In genomic region chr3:37978481-37978880, GRCm38 (mm10) we compare ENCODE assay signal across 8 mouse cellular contexts.
DNase-seq lines count a peak whose midpoint lies in the region; ATAC-seq and TF ChIP-seq lines count a peak whose summit lies in the region.

No protein-coding gene starts in this region.

- TF ChIP-seq RAD21 in MEL (IDR thresholded peaks at IDR 0.05; ENCODE audit: low read depth, low read length): no peak

- no peaks in the 10 kb centered on the region for H3K27me3 ChIP-seq in MEL (ENCODE audit: control insufficient read depth in 1 of 2, insufficient read depth in 2 of 2, low read length in 2 of 2)
- no peaks in the 10 kb centered on the region for H3K27me3 ChIP-seq in cerebellum, adult 2 months (ENCODE audit: control insufficient read depth, insufficient read depth, low read length)
- no peaks in the 10 kb centered on the region for H3K27me3 ChIP-seq in lung, embryonic 15.5 days
- H3K27me3 ChIP-seq in thymus, adult 2 months (ENCODE audit: control insufficient read depth, insufficient read depth, low read length): no peaks in the 10 kb centered on the region
- H3K27me3 ChIP-seq in forebrain, embryonic 15.5 days: no peaks in the 10 kb centered on the region

- no peak overlapping the region for H3K9ac ChIP-seq in MEL (ENCODE audit: control insufficient read depth, low read depth, low read length, poor library complexity, severe bottlenecking)
- no peak overlapping the region for H3K9ac ChIP-seq in lung, embryonic 15.5 days
- H3K9ac ChIP-seq in forebrain, embryonic 15.5 days (replicated peaks): no peak overlapping the region

- H3K4me1 ChIP-seq in MEL (ENCODE audit: control insufficient read depth in 1 of 2, insufficient read depth in 2 of 2, low read length in 2 of 2): peaks cover 4 to 19% of the 10 kb centered on the region in 2 experiments; a peak in 3 of 4 replicates
- H3K4me1 ChIP-seq in cerebellum, adult 2 months (ENCODE audit: control insufficient read depth, insufficient read depth, low read length): peaks cover 4% of the 10 kb centered on the region; the same call in 1 of the 2 replicates
- peaks cover 30% of the 10 kb centered on the region for H3K4me1 ChIP-seq in lung, embryonic 15.5 days
- peaks cover 5% of the 10 kb centered on the region for H3K4me1 ChIP-seq in thymus, adult 2 months (replicated peaks; ENCODE audit: control insufficient read depth, insufficient read depth, low read length)
- peaks cover 14% of the 10 kb centered on the region; the same call in 1 of the 2 replicates for H3K4me1 ChIP-seq in forebrain, embryonic 15.5 days

- peak; percentile 89 for DNase-seq in 3134 (ENCODE audit: extremely low read depth, insufficient read length, low spot score)
- DNase-seq in MEL (ENCODE audit: low read depth, low spot score): peak; percentile 88
- DNase-seq in cerebellum, adult 2 months: peak; percentile 59 to 78
- DNase-seq in gastrocnemius, postnatal 14 days: peak; percentile 86
- peak; percentile 80 to 87 for DNase-seq in kidney, postnatal 25 days
- peak; percentile 30 for DNase-seq in thymus, adult 2 months

- H3K27ac ChIP-seq in MEL (ENCODE audit: control insufficient read depth, low read depth, low read length): no peak overlapping the region
- H3K27ac ChIP-seq in cerebellum, adult 2 months (ENCODE audit: insufficient read depth, low read length): no peak overlapping the region
- H3K27ac ChIP-seq in lung, embryonic 15.5 days: 0 out of 2 replicates have a peak overlapping the region, but pooled peaks have one; percentile 39
- H3K27ac ChIP-seq in thymus, adult 2 months (ENCODE audit: control insufficient read depth, insufficient read depth, low read length): no peak overlapping the region
- H3K27ac ChIP-seq in forebrain, embryonic 15.5 days (replicated peaks): no peak overlapping the region

- TF ChIP-seq POLR2A in MEL (IDR thresholded peaks at IDR 0.05; ENCODE audit: control insufficient read depth in 1 of 2, insufficient read depth in 1 of 2, low read depth in 1 of 2, low read length in 2 of 2, poor library complexity in 1 of 2): no peak
- no peak for TF ChIP-seq POLR2A in cerebellum, adult 2 months (IDR thresholded peaks at IDR 0.05; ENCODE audit: borderline replicate concordance, insufficient read depth, low read length)
- TF ChIP-seq POLR2A in thymus, adult 2 months (IDR thresholded peaks at IDR 0.05; ENCODE audit: control insufficient read depth, extremely low read depth, insufficient read depth, low read length, poor library complexity): no peak

- peaks cover 0 to 16% of the 10 kb centered on the region in 2 experiments; a peak in 2 of 4 replicates for H3K36me3 ChIP-seq in MEL (ENCODE audit: control insufficient read depth in 1 of 2, insufficient read depth in 2 of 2, low read length in 2 of 2)
- H3K36me3 ChIP-seq in lung, embryonic 15.5 days: no peaks in the 10 kb centered on the region
- no peaks in the 10 kb centered on the region for H3K36me3 ChIP-seq in thymus, adult 2 months (ENCODE audit: control insufficient read depth, insufficient read depth, low read length)
- H3K36me3 ChIP-seq in forebrain, embryonic 15.5 days: no peaks in the 10 kb centered on the region

- H3K4me2 ChIP-seq in lung, embryonic 15.5 days: 0 out of 2 replicates have a peak overlapping the region, but pooled peaks have one; percentile 3
- H3K4me2 ChIP-seq in forebrain, embryonic 15.5 days (replicated peaks): no peak overlapping the region

- H3K4me3 ChIP-seq in MEL (ENCODE audit: control insufficient read depth in 1 of 2, insufficient read depth in 1 of 2, low read depth in 2 of 2, low read length in 2 of 2): peak overlapping the region in 1 of 2 experiments; percentile 16; a peak in 1 of 4 replicates
- H3K4me3 ChIP-seq in cerebellum, adult 2 months (replicated peaks; ENCODE audit: insufficient read depth, low read depth, low read length): no peak overlapping the region
- no peak overlapping the region for H3K4me3 ChIP-seq in lung, embryonic 15.5 days
- H3K4me3 ChIP-seq in thymus, adult 2 months (ENCODE audit: control insufficient read depth, insufficient read depth, low read length): no peak overlapping the region
- no peak overlapping the region for H3K4me3 ChIP-seq in forebrain, embryonic 15.5 days

- TF ChIP-seq CTCF in MEL (IDR thresholded peaks at IDR 0.05 in 2 of 3, conservative IDR thresholded peaks at IDR 0.05 in 1 of 3; ENCODE audit: control insufficient read depth in 1 of 3, insufficient read depth in 1 of 3, low read depth in 2 of 3, low read length in 3 of 3, poor library complexity in 1 of 3, severe bottlenecking in 1 of 3): no peak
- TF ChIP-seq CTCF in cerebellum, adult 2 months (IDR thresholded peaks at IDR 0.05; ENCODE audit: borderline replicate concordance, insufficient read depth, low read depth, low read length): no peak
- TF ChIP-seq CTCF in thymus, adult 2 months (IDR thresholded peaks at IDR 0.05; ENCODE audit: borderline replicate concordance, control insufficient read depth, extremely low read depth, insufficient read depth, low read length, poor library complexity): no peak

- intact Hi-C loops in gastrocnemius, postnatal 14 days (cut with DNase I; ENCODE audit: low total_unique reads): no loop called here

- no peaks in the 10 kb centered on the region for H3K9me3 ChIP-seq in MEL (replicated peaks; ENCODE audit: insufficient read depth, low read length)
- H3K9me3 ChIP-seq in lung, embryonic 15.5 days: no peaks in the 10 kb centered on the region
- no peaks in the 10 kb centered on the region for H3K9me3 ChIP-seq in forebrain, embryonic 15.5 days

- WGBS in cerebellum, adult 2 months: 13% methylated on average over 6 of the region's 6 CpGs
- 12% methylated on average over 6 of the region's 6 CpGs for WGBS in lung, embryonic 15.5 days
- 2% methylated on average over 6 of the region's 6 CpGs for WGBS in thymus, adult 2 months
- 43% methylated on average over 6 of the region's 6 CpGs for WGBS in forebrain, embryonic 15.5 days

- ATAC-seq in lung, embryonic 15.5 days (ENCODE audit: borderline replicate concordance, extremely low read depth, low FRiP score, low TSS enrichment): peak; percentile 71; the same call in 1 of the 2 replicates
- no peak for ATAC-seq in forebrain, embryonic 15.5 days (replicated peaks)

- peak; percentile 76 to 90 for TF ChIP-seq EP300 in MEL (IDR thresholded peaks at IDR 0.05; ENCODE audit: low read depth in 1 of 2, low read length in 2 of 2)

- H3K79me2 ChIP-seq in MEL (ENCODE audit: control insufficient read depth, insufficient read depth, low read length, poor library complexity): no peaks in the 10 kb centered on the region

TF ChIP-seq in MEL, 35 proteins besides CTCF, POLR2A, EP300 and RAD21:
- TF ChIP-seq JUND (IDR thresholded peaks at IDR 0.05; ENCODE audit: low read depth, low read length): peak; percentile 96
- TF ChIP-seq HCFC1 (IDR thresholded peaks at IDR 0.05; ENCODE audit: low read depth, low read length): no peak
- TF ChIP-seq E2F4 (IDR thresholded peaks at IDR 0.05; ENCODE audit: borderline replicate concordance, low read depth, low read length): no peak
- 0 out of 2 replicates have a peak, but pooled peaks have one; percentile 30 for TF ChIP-seq TCF12 (IDR thresholded peaks at IDR 0.05; ENCODE audit: low read depth, low read length)
- no peak for TF ChIP-seq USF1 (IDR thresholded peaks at IDR 0.05; ENCODE audit: low read depth, low read length)
- TF ChIP-seq GATA1 (IDR thresholded peaks at IDR 0.05; ENCODE audit: low read depth, low read length): peak; percentile 70
- TF ChIP-seq USF2 (IDR thresholded peaks at IDR 0.05; ENCODE audit: borderline replicate concordance in 1 of 2, insufficient read depth in 1 of 2, low read depth in 1 of 2, low read length in 2 of 2): no peak
- peak; percentile 61; the same call in 1 of the 2 replicates for TF ChIP-seq RCOR1 (IDR thresholded peaks at IDR 0.05; ENCODE audit: low read depth, low read length)
- TF ChIP-seq MAZ (IDR thresholded peaks at IDR 0.05; ENCODE audit: low read depth, low read length): 0 out of 2 replicates have a peak, but pooled peaks have one; percentile 30
- peak; percentile 74 for TF ChIP-seq ETS1 (IDR thresholded peaks at IDR 0.05; ENCODE audit: low read depth, low read length)
- no peak for TF ChIP-seq CHD2 (IDR thresholded peaks at IDR 0.05; ENCODE audit: low read length)

Comparison
In these comparisons a context has a peak if more than half of its experiments do, and no peak if none do; other contexts are left out.
1. DNase-seq: peak in every context shown above with its lines; median percentile 89 in 3134; 88 in MEL; 86 in gastrocnemius, postnatal 14 days; 84 in kidney, postnatal 25 days; 68 in cerebellum, adult 2 months; 30 in thymus, adult 2 months.